Mouse (Mus musculus) spleen, postnatal 36 days (tissue): ENCODE results near the gene Atp1b3.
"Not testable (repeated sequence)": the region's sequence is repeated elsewhere in the genome, so short reads cannot be mapped to it uniquely, and the experiment has no call there.

Experiments used
- DNase-seq, 2 experiments: peaks; one replicate each; pipeline ENCODE4 v3.0.0; 2022; ENCODE audit warnings: low spot score in 2 of 2, mixed read lengths in 1 of 2

Atp1b3 gene

DNA sequence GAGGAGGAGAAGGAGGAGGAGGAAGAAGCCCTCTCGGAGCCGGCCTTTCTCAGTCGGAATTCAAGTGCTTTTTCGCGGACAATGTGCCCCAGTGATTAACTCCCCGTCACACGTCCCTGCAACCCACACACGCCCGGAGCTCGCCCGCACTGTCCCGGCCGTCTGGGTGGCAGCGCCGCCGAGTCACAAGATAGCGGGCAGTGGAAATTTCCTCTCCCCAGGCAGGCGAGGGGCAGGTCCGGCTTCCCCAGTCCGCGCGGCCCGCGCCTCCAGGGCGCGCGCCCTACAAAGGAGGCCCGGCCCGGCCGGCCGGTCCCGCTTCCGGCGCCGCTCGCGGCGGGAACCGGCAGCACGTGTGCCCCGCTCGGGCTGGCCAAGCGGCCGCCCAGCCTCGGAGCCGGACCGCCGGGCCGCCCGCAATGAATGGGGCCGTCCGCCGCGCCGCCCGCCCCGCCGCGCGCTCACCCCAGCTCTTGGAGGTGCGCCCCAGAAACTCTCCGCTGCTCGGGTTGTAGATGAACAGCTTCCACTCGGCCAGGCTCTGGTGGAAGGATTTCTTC lies 581 bp downstream of the Atp1b3 start:
- peak; percentile 68 to 72 for DNase-seq

- DNase-seq, result no peak
These were observed 4.2 kb downstream of the Atp1b3 start for GRCm38 (mm10) chr9:96360056-96360455.

DNA sequence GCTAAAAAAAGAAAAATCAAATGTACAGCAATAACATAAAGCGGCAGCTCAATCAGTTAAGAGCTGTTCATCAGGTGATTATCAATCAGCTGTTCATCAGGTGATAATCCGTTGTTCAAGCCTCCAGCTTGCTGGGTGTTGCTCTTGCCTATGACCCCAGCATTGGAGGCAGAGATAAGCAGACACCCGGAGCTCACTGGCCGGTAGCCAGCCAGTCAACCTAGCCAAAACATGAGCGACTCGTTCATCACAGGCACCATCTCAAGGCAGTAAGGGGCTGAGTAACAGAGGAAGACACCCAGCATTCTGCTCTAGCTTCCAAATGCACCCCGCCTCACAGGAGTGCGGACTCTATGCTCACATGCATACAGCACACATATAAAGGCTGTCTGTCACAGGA lies 10.4 kb downstream of the Atp1b3 start:
- DNase-seq, result peak; percentile 33 to 55

DNA sequence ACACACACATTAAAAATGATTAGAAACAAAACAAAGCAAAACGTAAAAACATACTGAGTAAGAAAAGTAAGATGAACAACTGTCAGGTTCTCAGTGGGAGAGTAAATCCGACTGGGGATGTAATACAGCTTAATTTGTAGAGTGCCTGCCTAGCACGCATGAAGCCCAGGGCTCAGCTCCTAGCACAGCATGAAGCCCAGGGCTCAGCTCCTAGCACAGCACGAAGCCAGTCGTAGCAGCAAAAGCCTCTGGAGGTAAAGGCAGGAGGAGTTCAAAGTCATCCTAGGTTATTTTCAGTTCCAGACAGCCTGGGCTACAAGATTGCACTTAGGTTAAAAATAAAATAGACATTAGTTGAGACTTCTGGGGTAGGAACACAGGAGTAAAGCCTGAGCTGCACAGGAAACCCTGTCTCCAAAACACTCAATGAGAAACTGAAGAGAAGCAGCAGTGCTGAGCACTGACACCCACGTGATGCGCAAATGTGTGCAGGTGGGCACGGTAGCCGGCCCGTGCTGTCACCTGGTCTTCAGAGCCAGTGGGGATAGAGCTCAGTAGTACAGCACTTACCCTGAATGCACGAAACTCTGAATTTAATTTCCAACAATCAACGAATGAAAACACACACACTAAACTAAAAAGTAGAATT lies 11.0 kb downstream of the Atp1b3 start:
- DNase-seq, result no peak

GRCm38 (mm10) chr9:96351771-96352170 lies 12.5 kb downstream of the Atp1b3 start:
- DNase-seq, result not testable (repeated sequence)

- peak; percentile 32 to 39 for DNase-seq
These were observed 13.8 kb downstream of the Atp1b3 start for GRCm38 (mm10) chr9:96350476-96350875.

DNA sequence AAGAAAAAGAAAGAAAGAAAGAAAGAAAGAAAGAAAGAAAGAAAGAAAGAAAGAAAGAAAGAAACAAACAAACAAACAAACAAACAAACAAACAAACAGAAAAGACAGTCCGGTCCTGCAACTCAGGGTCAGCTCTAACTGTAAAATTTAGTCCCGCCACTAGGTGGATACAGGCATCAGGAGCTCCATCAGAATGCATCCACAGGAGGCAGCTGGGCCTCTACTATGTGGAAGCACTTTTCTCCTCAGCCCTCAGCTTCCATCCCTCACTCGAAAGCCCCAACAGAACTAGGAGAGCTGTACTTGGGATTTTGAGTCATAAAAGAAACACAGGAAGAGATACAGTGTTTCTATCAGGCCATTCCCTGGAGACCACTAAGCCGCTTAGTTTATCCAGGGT lies 14.2 kb downstream of the Atp1b3 start:
- peak; percentile 55 to 58 for DNase-seq

GRCm38 (mm10) chr9:96348885-96349284 lies 15.4 kb downstream of the Atp1b3 start:
- DNase-seq, result no peak

DNA sequence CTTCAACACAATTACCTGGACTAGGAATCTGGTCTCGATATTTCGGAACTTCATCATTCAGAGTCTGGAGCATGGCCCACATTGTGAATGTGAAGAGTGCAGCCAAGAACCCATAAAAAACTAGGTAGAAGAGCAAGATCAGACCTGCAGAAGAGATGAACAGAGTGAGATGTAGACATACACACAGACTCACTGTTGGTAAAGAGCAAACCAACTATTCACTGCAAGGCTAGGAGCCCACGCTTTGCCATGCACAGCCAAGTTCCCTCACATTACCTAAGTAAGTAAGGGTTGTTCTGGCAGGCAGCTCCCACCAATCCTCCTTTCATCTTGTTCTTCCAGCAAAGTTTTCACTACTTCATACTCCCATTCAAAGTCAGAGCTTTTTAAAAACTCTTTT lies 18.5 kb downstream of the Atp1b3 start:
- DNase-seq, result no peak

DNA sequence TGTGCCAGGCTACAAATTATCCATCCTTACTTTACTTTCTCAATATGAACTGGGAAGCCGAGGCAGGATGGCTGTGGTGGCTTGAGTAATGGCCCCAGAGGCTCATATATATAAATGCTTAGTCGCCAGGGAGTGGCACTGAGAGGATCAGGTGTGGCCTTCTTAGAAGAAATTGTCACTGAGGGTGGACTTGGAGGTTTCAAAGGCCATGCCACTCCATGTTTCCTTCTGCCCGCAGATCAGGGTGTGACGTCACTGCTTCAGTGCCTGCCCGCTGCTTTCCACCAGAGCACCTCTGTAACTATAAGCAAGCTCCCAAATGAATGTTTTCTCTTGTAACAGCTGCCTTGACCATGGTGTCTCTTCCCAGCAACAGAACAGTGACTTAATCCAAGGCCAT lies 33.1 kb downstream of the Atp1b3 start:
- no peak for DNase-seq

- no peak for DNase-seq
These were observed 36.0 kb downstream of the Atp1b3 start for GRCm38 (mm10) chr9:96328226-96328625.

GRCm38 (mm10) chr9:96326496-96326923 lies 37.7 kb downstream of the Atp1b3 start:
- DNase-seq, result no peak

DNA sequence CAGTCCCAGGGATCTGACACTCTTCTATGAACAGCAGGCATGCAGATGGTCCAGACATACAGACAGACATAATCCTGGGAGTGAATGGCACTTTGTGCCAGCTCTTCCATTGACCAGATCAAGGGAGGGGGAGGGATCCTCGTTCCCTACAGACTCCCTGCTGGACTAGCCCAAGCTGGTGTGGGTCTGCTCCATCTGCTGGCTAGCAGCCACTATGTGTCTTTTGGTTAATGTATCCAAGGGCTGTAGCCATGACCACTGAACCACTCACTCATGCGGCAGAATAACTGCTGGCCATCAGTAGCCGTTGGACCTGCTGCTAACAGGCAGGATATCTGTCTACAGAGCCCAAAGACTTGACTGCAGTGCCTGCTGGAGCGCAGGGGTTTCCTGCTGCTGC lies 39.7 kb downstream of the Atp1b3 start:
- DNase-seq, result no peak

DNA sequence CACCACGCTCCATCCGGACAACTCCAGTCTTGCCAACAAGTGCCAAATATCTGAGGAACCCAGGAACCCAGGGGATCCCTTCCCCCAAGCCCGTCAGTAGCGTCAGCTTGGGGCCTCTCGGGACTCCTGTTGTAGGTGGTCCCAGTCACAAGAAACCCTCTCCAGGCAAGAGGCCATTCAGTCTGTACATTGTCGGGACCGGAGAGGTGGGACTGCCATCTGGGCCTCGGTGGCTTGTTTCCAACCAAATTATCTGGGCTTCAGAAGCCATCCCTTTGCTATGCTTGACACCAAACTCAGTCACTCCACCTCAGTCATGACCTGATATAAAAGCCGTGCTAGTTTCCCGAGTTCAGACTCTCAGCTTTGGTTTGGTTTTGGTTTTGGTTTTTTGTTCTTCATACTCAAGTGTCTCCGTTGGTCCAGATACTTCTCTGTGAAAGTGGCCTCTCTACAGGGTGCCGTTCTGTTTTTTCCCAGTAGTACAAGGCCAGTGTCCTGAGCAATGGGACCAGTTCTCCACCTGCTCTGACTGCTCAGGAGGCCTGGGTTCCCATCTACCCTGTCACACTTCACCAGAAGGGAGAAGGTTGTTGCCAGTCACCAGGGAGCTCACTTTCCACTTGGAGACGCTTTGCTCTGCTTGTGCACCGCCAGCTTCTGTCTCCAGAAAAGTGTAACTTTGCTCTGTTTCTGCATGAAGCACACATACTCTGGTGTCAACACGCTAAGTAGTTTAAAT lies 41.7 kb downstream of the Atp1b3 start:
- no peak for DNase-seq

GRCm38 (mm10) chr9:96320551-96320980 lies 43.7 kb downstream of the Atp1b3 start:
- DNase-seq, result no peak

DNA sequence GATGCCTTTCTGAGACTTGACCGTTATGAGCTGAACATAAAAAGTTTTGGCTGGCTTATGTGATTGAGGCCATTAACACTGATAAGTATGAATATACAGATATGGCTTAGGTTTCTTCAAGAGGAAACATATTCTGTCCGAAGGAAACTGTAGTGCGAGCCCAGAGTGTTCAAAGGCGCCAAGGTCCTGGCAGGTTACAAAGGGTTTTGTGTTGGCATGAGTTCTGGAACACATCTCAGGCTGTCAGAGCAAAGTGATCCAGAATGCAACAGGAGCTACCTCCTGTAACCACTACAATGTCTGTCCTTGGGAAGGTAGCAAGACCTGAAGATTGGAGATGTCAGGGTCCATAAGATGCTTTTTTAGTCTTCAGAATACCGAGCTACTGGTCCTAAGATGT lies 44.9 kb downstream of the Atp1b3 start:
- DNase-seq, result no peak

GRCm38 (mm10) chr9:96312074-96312473 lies 52.2 kb downstream of the Atp1b3 start:
- DNase-seq, result no peak

- no peak for DNase-seq
These were observed 55.4 kb downstream of the Atp1b3 start for GRCm38 (mm10) chr9:96308816-96309215.

DNA sequence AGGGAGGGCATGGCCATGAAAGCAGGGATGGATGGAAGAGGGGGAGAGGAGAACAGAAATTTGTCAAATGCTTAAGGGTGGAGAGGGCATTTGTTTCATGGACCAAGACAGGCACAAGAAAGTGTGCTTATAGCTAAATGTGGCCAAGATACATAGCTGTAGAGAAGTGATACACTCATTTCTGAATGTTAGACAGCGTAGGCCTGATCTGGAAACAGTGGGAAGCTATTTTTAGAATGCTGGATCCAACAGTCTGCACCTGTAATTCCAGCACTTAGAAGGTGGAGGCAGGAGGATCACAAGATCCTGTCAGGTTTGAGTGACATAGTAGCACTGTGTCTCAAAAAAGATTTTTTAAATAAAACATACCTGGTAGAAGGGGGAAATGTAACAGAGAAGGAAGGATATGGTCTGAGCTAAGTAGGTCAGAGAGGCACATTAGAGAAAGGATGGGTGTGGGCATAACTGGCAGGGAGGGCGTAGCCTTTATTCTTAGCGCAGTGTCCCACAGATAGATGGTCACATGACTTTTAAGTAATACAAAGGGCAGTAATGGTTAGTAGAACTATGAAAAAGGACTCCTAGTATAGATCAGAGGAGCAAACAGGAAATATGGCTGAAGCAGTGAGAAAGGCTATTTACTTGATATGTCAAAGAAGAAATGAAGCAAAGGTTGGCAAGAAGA lies 64.8 kb downstream of the Atp1b3 start:
- DNase-seq, result no peak

GRCm38 (mm10) chr9:96292144-96292543 lies 72.1 kb downstream of the Atp1b3 start:
- no peak for DNase-seq

GRCm38 (mm10) chr9:96284916-96285315 lies 79.3 kb downstream of the Atp1b3 start:
- no peak for DNase-seq
